Mouse (Mus musculus) spleen, adult 18-20 months (tissue): ENCODE measurements at regions not wholly inside any gene's neighbourhood (a gene's known extent, or its start where the extent isn't known, plus 50 kb on each side); places are given as distances from the start of the nearest gene placed in this dataset.

Experiments
- DNase-seq, 2 experiments: peaks; one replicate each; pipeline ENCODE4 v3.0.0; 2022; ENCODE audit warnings: mixed read lengths in 2 of 2

GRCm38 (mm10) chr1:73299978-73300688 lies 284.4 kb upstream of the Tnp1 start:
- no peak for DNase-seq

GRCm38 (mm10) chr1:73285342-73285741 lies 269.6 kb upstream of the Tnp1 start:
- DNase-seq = no peak

- no peak for DNase-seq
These were observed 258.8 kb upstream of the Tnp1 start for GRCm38 (mm10) chr1:73274480-73274879.

GRCm38 (mm10) chr1:73270787-73271391 lies 255.2 kb upstream of the Tnp1 start:
- DNase-seq = no peak

GRCm38 (mm10) chr1:73269051-73269755 lies 253.5 kb upstream of the Tnp1 start:
- no peak for DNase-seq

GRCm38 (mm10) chr1:73265009-73265408 lies 249.3 kb upstream of the Tnp1 start:
- DNase-seq = no peak

GRCm38 (mm10) chr1:73264245-73264644 lies 248.5 kb upstream of the Tnp1 start:
- no peak for DNase-seq

- no peak for DNase-seq
These were observed 243.9 kb upstream of the Tnp1 start for GRCm38 (mm10) chr1:73259525-73260098.

GRCm38 (mm10) chr1:73257263-73257662 lies 241.6 kb upstream of the Tnp1 start:
- DNase-seq = no peak

GRCm38 (mm10) chr1:73251911-73252356 lies 236.2 kb upstream of the Tnp1 start:
- DNase-seq = no peak

GRCm38 (mm10) chr1:73244016-73244415 lies 228.3 kb upstream of the Tnp1 start:
- no peak for DNase-seq

- DNase-seq = no peak
These were observed 226.6 kb upstream of the Tnp1 start for GRCm38 (mm10) chr1:73242290-73242689.

- no peak for DNase-seq
These were observed 221.2 kb upstream of the Tnp1 start for GRCm38 (mm10) chr1:73236867-73237266.

GRCm38 (mm10) chr1:73233636-73234035 lies 217.9 kb upstream of the Tnp1 start:
- no peak for DNase-seq

GRCm38 (mm10) chr1:73233041-73233440 lies 217.3 kb upstream of the Tnp1 start:
- DNase-seq = no peak

GRCm38 (mm10) chr1:73230611-73231010 lies 214.9 kb upstream of the Tnp1 start:
- DNase-seq = no peak

- DNase-seq = no peak
These were observed 211.5 kb upstream of the Tnp1 start for GRCm38 (mm10) chr1:73227246-73227645.

- DNase-seq = no peak
These were observed 206.2 kb upstream of the Tnp1 start for GRCm38 (mm10) chr1:73221863-73222262.

- DNase-seq = no peak
These were observed 198.7 kb upstream of the Tnp1 start for GRCm38 (mm10) chr1:73214305-73214946.

- DNase-seq = no peak
These were observed 191.7 kb upstream of the Tnp1 start for GRCm38 (mm10) chr1:73207421-73207820.

- DNase-seq = no peak
These were observed 190.1 kb upstream of the Tnp1 start for GRCm38 (mm10) chr1:73205788-73206187.

GRCm38 (mm10) chr1:73200112-73200511 lies 184.4 kb upstream of the Tnp1 start:
- no peak for DNase-seq

GRCm38 (mm10) chr1:73190832-73191231 lies 175.1 kb upstream of the Tnp1 start:
- DNase-seq = no peak
